10 mouse cellular contexts compared by ENCODE assay signal in genomic region chr11:53636183-53636646, GRCm38 (mm10). TPM values are rescaled to one million over a fixed set of nuclear protein-coding genes. Genes with fewer than 3 reads are reported as not detected.
DNase-seq lines count a peak whose midpoint lies in the region; ATAC-seq and TF ChIP-seq lines count a peak whose summit lies in the region.
"Had no signal": no experiment of that assay in that cellular context is flagged by ENCODE, and none has a peak within 500 bp of the region (broad histone marks: within the 10 kb centered on the region; RNA-seq: fewer than 3 reads in every experiment).

No protein-coding gene starts in this region.

- TF ChIP-seq CTCF in cerebellum, adult 2 months (IDR thresholded peaks at IDR 0.05; ENCODE audit: borderline replicate concordance, insufficient read depth, low read depth, low read length) = no peak
- no peak for TF ChIP-seq CTCF in liver, embryonic 14.5 days (IDR thresholded peaks at IDR 0.05; ENCODE audit: low read depth)

- intact Hi-C loops in gastrocnemius, postnatal 14 days (cut with DNase I; ENCODE audit: low total_unique reads) = no loop called here

- WGBS in cerebellum, adult 2 months = 4% methylated on average over 40 of the region's 40 CpGs
- WGBS in heart, embryonic 16.5 days = 3% methylated on average over 40 of the region's 40 CpGs
- WGBS in liver, embryonic 14.5 days (ENCODE audit: insufficient replicate concordance) = under 1% methylated on average over 40 of the region's 40 CpGs
- WGBS in neural tube, embryonic 15.5 days = 2% methylated on average over 30 of the region's 40 CpGs

- no peak for ATAC-seq in heart, embryonic 16.5 days (replicated peaks; ENCODE audit: extremely low read depth, insufficient read depth, low FRiP score)
- ATAC-seq in liver, embryonic 14.5 days (ENCODE audit: insufficient read depth) = no peak
- ATAC-seq in neural tube, embryonic 15.5 days (ENCODE audit: low FRiP score) = no peak
- ATAC-seq: Patski had no signal

- peak overlapping the region; percentile 61; the same call in 1 of the 2 replicates for H3K9ac ChIP-seq in heart, embryonic 16.5 days (ENCODE audit: low read length)
- H3K9ac ChIP-seq in liver, embryonic 14.5 days (replicated peaks) = no peak overlapping the region
- H3K9ac ChIP-seq in neural tube, embryonic 15.5 days (replicated peaks) = peak overlapping the region; percentile 37; the same call in 1 of the 2 replicates

- no peak overlapping the region for H3K27ac ChIP-seq in cerebellum, adult 2 months (ENCODE audit: insufficient read depth, low read length)
- no peak overlapping the region for H3K27ac ChIP-seq in heart, embryonic 16.5 days (ENCODE audit: low read length)
- H3K27ac ChIP-seq in liver, embryonic 14.5 days = no peak overlapping the region
- no peak overlapping the region for H3K27ac ChIP-seq in neural tube, embryonic 15.5 days (replicated peaks)

- peak overlapping the region; percentile 41 for H3K4me3 ChIP-seq in cerebellum, adult 2 months (replicated peaks; ENCODE audit: insufficient read depth, low read depth, low read length)
- peak overlapping the region; percentile 39 for H3K4me3 ChIP-seq in heart, embryonic 16.5 days (ENCODE audit: low read length)
- H3K4me3 ChIP-seq in liver, embryonic 14.5 days (ENCODE audit: insufficient read depth in 1 of 2, low read depth in 2 of 2, low read length in 2 of 2) = peak overlapping the region in 1 of 2 experiments; percentile 24; a peak in 2 of 4 replicates
- peak overlapping the region; percentile 37 for H3K4me3 ChIP-seq in neural tube, embryonic 15.5 days (replicated peaks)

- no peaks in the 10 kb centered on the region for H3K9me3 ChIP-seq in heart, embryonic 16.5 days (replicated peaks; ENCODE audit: control insufficient read depth, low read length)
- H3K9me3 ChIP-seq in liver, embryonic 14.5 days (ENCODE audit: control insufficient read depth, low read length) = no peaks in the 10 kb centered on the region
- H3K9me3 ChIP-seq in neural tube, embryonic 15.5 days (replicated peaks) = no peaks in the 10 kb centered on the region

- H3K4me1 ChIP-seq in cerebellum, adult 2 months (ENCODE audit: control insufficient read depth, insufficient read depth, low read length) = no peaks in the 10 kb centered on the region
- H3K4me1 ChIP-seq in heart, embryonic 16.5 days (ENCODE audit: control insufficient read depth, insufficient read depth, low read length) = peaks cover 14% of the 10 kb centered on the region
- H3K4me1 ChIP-seq in liver, embryonic 14.5 days (replicated peaks; ENCODE audit: control insufficient read depth in 2 of 2, insufficient read depth in 2 of 2, low read length in 1 of 2) = no peaks in the 10 kb centered on the region; a peak in 1 of 4 replicates
- H3K4me1 ChIP-seq in neural tube, embryonic 15.5 days = peaks cover 16% of the 10 kb centered on the region

- H3K36me3 ChIP-seq in heart, embryonic 16.5 days (ENCODE audit: control insufficient read depth, insufficient read depth) = no peaks in the 10 kb centered on the region
- no peaks in the 10 kb centered on the region for H3K36me3 ChIP-seq in liver, embryonic 14.5 days (replicated peaks; ENCODE audit: control insufficient read depth, insufficient read depth, low read depth)
- no peaks in the 10 kb centered on the region for H3K36me3 ChIP-seq in neural tube, embryonic 15.5 days

- no peak for TF ChIP-seq EP300 in liver, embryonic 14.5 days (IDR thresholded peaks at IDR 0.05; ENCODE audit: low read depth)

- peak overlapping the region; percentile 63 for H3K4me2 ChIP-seq in heart, embryonic 16.5 days (ENCODE audit: low read depth, low read length)
- H3K4me2 ChIP-seq in liver, embryonic 14.5 days (ENCODE audit: low read depth) = peak overlapping the region; percentile 61
- H3K4me2 ChIP-seq in neural tube, embryonic 15.5 days = peak overlapping the region; percentile 81

- TF ChIP-seq POLR2A in cerebellum, adult 2 months (IDR thresholded peaks at IDR 0.05; ENCODE audit: borderline replicate concordance, insufficient read depth, low read length) = no peak

- no peaks in the 10 kb centered on the region for H3K27me3 ChIP-seq in cerebellum, adult 2 months (ENCODE audit: control insufficient read depth, insufficient read depth, low read length)
- H3K27me3 ChIP-seq in heart, embryonic 16.5 days (ENCODE audit: control insufficient read depth, insufficient read depth, low read length) = peaks cover 24% of the 10 kb centered on the region
- H3K27me3 ChIP-seq in liver, embryonic 14.5 days (ENCODE audit: control insufficient read depth, insufficient read depth, low read length) = peaks cover 6% of the 10 kb centered on the region; the same call in 1 of the 2 replicates
- H3K27me3 ChIP-seq in neural tube, embryonic 15.5 days (replicated peaks) = peaks cover 25% of the 10 kb centered on the region

- DNase-seq in gastrocnemius, postnatal 14 days = peak; percentile 16
- no peak for DNase-seq in gastrocnemius, adult 18-20 months (ENCODE audit: low spot score)
- DNase-seq in CD4-positive helper T cell, adult 2 months (ENCODE audit: low read depth, low spot score) = peak; percentile 73
- peak; percentile 36 to 41 for DNase-seq in cerebellum, adult 2 months
- no peak for DNase-seq in liver, embryonic 14.5 days (ENCODE audit: low read depth in 3 of 3, low spot score in 3 of 3)
- DNase-seq in spleen, postnatal 10 days (ENCODE audit: low spot score in 2 of 2) = no peak

RNA-seq across cellular contexts. Expression of gene Il13, which starts 1.7 kb away (rescaled TPM):
- total RNA-seq in gastrocnemius, postnatal 14 days (2021) = not detected
- total RNA-seq in gastrocnemius, adult 18-20 months (2021) = not detected
- polyA plus RNA-seq in cerebellum, adult 2 months (2012; rRNA removed) = not detected in 2 replicates
- polyA plus RNA-seq in heart, embryonic 16.5 days (2015; fragmentation: Nextera tagmentation; extraction: Ambion mirVana) = 0.24 TPM in 1 of 2 replicates, not detected in the other
- 0.04 TPM in 1 of 2 replicates, not detected in the other for polyA plus RNA-seq in liver, embryonic 14.5 days (2012; rRNA removed)
- polyA plus RNA-seq in liver, embryonic 14.5 days (2014; fragmentation: Nextera tagmentation; extraction: Ambion mirVana) = not detected in 2 replicates
- polyA plus RNA-seq in neural tube, embryonic 15.5 days (2015; fragmentation: Nextera tagmentation; extraction: Ambion mirVana) = 0.20 TPM in 1 of 2 replicates, not detected in the other
- total RNA-seq: hematopoietic stem cell, adult 5-6 weeks had no signal
- polyA plus RNA-seq: Patski had no signal

RNA-seq across cellular contexts. Expression of gene Il4, which starts 17.7 kb away (rescaled TPM):
- total RNA-seq in gastrocnemius, postnatal 14 days (2021) = not detected
- not detected for total RNA-seq in gastrocnemius, adult 18-20 months (2021)
- not detected in 2 replicates for polyA plus RNA-seq in cerebellum, adult 2 months (2012; rRNA removed)
- polyA plus RNA-seq in heart, embryonic 16.5 days (2015; fragmentation: Nextera tagmentation; extraction: Ambion mirVana) = 0.51 and 1.1 TPM in 2 replicates
- polyA plus RNA-seq in liver, embryonic 14.5 days (2012; rRNA removed) = 0.26 and 0.27 TPM in 2 replicates
- 0.61 and 0.73 TPM in 2 replicates for polyA plus RNA-seq in liver, embryonic 14.5 days (2014; fragmentation: Nextera tagmentation; extraction: Ambion mirVana)
- 5.0 and 5.4 TPM in 2 replicates for polyA plus RNA-seq in neural tube, embryonic 15.5 days (2015; fragmentation: Nextera tagmentation; extraction: Ambion mirVana)

Comparison
In these comparisons a context has a peak if more than half of its experiments do, and no peak if none do; other contexts are left out.
1. DNase-seq: peak in gastrocnemius, postnatal 14 days (single experiment), CD4-positive helper T cell, adult 2 months (single experiment) and cerebellum, adult 2 months (2 of 2); none in gastrocnemius, adult 18-20 months (single experiment), liver, embryonic 14.5 days (0 of 3) and spleen, postnatal 10 days (0 of 2).
2. Peak in every context shown above with its lines, with median percentiles within 50 percentile points of each other: H3K4me2 ChIP-seq.